Mouse (Mus musculus) layer of hippocampus, adult 2 months (tissue): ENCODE results near the gene Arhgap6. TPM values are rescaled to one million over a fixed set of nuclear protein-coding genes. Genes with fewer than 3 reads are reported as not detected.

Experiments used
- DNase-seq, 2 experiments: peaks; one replicate each; pipeline ENCODE4 v3.0.0; 2022; ENCODE audit warnings: low spot score in 2 of 2
- H3K27ac ChIP-seq: fragments of 200-600 bp; 2 replicates; pipeline ENCODE4 v1.8.1; 2022
- H3K4me3 ChIP-seq: fragments of 200-600 bp; 2 replicates; pipeline ENCODE4 v1.8.1; 2022; ENCODE audit warnings: mild to moderate bottlenecking
- CTCF ChIP-seq: fragments of 200-600 bp; conservative IDR thresholded peaks from 2 replicates; pipeline ENCODE4 v1.8.1; 2022; ENCODE audit warnings: antibody characterized with exemption, mild to moderate bottlenecking, moderate library complexity
- total RNA-seq, 2 experiments: library from RNA; stranded (reverse); gene quantifications; 2 replicates each; pipeline ENCODE4 v1.2.3; 2021

Arhgap6 gene
- total RNA-seq, 2 experiments from 2014 or later = 2.8 to 2.9 TPM

DNA sequence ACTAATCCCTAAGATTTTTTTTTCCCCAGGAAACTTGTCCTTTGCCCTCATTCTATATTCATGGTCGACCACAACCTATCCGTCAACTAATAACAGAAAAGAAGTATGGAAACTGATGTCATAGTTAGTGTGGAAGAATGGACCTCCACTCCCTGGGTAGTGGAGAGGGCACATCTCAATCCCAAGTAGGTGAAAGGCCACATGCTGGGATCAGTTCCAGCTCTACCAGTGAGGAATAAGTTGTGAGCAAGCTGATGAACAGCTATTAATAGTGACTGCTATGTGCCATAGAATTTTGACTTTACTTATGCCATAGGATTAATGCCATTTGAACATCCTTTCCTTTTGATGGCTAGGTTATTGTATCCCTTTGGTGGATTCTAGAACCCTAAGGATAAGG is 383.7 kb downstream of the Arhgap6 start:
- Histone ChIP-seq H3K4me3 (no peak overlapping the region), H3K27ac (no peak overlapping the region)
- no peak for DNase-seq
- TF ChIP-seq CTCF = no peak

DNA sequence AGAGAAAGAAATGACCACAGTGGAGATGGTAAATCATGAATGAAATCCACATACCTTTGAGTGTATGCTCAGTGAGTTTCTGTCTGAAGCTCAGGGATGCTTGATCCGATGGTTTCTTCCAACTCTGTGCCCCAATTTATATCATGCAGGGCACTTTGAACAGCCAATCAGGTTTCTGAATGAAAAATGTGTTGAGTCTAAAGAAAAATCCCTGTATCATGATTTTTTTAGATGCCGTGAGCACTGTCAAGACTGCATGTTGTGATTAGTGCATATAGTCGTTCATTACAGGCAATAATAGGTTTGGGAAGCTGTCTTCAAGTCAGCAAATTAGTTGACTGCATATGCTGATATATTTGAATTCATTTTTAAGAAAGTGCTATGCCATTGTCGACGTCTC is 392.2 kb downstream of the Arhgap6 start, which contains the start of gene Amelx:
Gene Amelx, minus strand, starts transcription at position 101 of the 400 bp plus-strand sequence.
- no peak for TF ChIP-seq CTCF
- H3K4me3 ChIP-seq = no peak within 1 kb of the TSS
- no peak for DNase-seq

DNA sequence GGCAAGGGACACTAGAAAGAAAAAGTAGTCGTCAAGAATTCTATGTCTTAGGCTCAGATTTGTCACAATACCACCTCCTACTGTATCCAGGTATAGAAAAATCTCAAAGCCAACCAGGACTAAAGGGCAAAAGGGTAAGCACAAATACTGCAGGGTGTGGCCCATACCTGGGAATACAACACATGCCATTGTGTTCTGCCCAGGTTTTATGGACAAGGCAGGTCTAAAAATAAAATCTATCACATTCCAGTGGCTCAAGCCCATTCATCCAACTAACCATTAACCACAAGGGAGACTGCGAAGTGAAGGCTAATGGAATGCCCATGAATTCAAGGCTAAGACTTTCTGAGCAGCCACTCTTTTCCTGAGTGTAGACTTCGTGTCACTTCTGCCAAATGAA is 415.1 kb downstream of the Arhgap6 start:
- Histone ChIP-seq H3K27ac (no peak overlapping the region), H3K4me3 (no peak overlapping the region)
- DNase-seq = no peak
- no peak for TF ChIP-seq CTCF

More for the DNA sequence above, 392.2 kb downstream of the Arhgap6 start, which contains the start of gene Amelx:
- no peak within 1 kb of the TSS for H3K27ac ChIP-seq

DNA sequence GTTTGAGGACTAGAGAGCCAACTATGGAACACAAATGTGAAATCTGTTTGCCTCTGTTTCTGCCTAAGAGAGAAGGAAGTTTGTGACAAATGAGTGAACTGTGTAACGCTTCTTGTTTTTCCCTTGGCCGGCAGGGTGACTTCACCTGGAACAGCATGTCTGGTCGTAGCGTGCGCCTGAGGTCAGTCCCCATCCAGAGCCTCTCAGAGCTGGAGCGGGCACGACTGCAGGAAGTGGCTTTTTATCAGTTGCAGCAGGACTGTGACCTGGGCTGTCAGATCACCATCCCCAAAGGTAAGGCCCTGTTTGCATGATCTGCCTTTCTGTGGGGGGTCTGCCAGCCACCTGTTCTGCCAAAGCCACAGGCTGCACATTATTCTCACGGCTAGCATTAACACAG is 425.2 kb downstream of the Arhgap6 start:
- no peak for TF ChIP-seq CTCF
- H3K4me3 ChIP-seq = no peak overlapping the region
- no peak for DNase-seq
- H3K27ac ChIP-seq = no peak overlapping the region

DNA sequence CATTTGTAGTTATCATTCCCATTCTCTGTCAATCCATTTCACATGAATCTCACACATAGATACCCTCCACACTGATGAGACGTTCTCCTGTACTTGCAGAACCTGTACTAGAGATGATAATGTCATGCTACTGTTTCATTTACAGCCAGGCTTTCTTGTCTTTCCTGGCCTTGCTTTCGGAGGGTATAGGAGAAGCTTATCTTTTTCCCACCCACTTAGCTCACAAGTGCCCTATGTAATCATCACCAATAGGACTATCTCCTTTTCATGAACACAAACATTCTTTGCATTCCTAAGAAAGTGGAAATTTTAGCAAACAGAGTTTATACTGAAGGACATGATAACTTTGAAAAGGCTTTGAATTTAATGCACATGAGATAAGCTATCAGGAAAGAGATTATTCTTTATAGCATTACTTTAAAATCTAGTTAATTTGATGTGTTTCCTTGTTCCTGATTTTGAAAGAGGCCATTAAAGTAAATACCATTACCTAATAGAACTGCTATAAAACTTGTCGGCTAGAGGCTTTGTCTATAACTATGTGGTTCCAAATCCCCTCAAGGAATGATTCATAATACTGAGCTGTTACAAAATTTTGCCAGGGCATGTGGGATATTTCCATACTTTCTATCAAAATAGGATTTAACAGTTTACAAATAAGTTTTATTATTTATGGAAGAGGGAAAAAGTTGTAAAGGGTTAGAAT is 427.6 kb downstream of the Arhgap6 start:
- Histone ChIP-seq H3K4me3 (no peak overlapping the region), H3K27ac (no peak overlapping the region)
- no peak for TF ChIP-seq CTCF
- DNase-seq = no peak

- no peak for DNase-seq
- no peak overlapping the region for H3K27ac ChIP-seq
- no peak overlapping the region for H3K4me3 ChIP-seq
- TF ChIP-seq CTCF = no peak
These were observed 461.0 kb downstream of the Arhgap6 start for GRCm38 (mm10) chrX:169255915-169256314.

DNA sequence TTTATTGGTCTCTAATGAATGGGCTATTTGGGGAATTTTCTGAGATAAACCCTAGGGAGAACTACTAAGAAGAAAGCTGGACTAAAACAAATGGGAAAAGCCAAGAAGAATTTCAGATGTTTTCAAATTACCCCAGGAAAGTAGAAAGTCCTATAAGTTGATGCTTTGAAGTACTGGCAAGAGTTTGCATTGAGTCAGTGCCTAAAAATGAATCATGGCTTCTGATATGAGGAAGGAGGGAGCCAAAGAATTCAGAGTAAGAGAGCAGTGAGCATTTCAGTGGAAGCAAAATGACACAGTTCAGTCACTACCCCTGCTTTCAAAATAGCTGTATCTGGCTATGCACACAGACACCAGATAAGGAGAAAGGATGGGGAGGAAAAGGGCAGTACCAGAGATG is 461.8 kb downstream of the Arhgap6 start:
- Histone ChIP-seq H3K27ac (no peak overlapping the region), H3K4me3 (no peak overlapping the region)
- DNase-seq = no peak
- no peak for TF ChIP-seq CTCF

DNA sequence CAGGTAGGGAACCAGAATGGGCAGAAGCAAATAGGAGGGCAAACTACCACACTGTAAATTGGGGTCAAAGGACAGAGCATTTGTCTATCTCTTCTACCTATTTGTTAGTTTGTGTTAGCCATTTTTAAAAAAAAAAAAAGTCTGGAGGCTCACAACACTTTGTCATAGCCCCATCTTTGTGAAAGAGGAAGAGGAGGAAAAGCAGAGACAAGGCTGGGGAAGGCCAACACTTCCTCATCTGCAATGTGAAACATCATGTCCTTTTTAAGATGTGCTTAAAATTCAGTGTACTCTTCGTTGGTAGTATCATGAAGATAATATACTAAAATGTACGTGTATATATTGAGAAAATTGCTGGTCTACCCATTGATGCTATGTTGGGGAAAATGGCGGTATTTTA is 466.1 kb downstream of the Arhgap6 start:
- no peak overlapping the region for H3K27ac ChIP-seq
- DNase-seq = no peak
- no peak overlapping the region for H3K4me3 ChIP-seq
- no peak for TF ChIP-seq CTCF

DNA sequence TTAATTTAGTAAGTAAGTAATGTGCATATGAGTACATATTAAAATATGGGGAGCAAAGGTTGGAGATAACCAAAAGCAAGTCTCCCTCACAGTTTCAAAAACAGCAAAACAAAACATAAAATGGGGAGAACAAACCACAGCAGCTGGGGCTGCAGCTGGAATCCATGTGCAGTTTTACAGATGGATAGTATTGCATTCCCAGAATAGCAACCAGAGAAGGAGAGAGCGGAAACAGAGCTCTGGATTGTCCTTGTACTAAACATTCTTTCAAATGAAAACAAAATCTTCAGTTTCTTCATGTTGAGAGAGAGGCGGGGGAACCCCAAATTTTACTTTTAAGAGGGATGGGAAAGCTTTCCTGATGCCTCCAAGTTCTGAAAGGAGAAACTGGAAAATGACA is 467.3 kb downstream of the Arhgap6 start:
- H3K4me3 ChIP-seq = no peak overlapping the region
- no peak overlapping the region for H3K27ac ChIP-seq
- no peak for TF ChIP-seq CTCF
- DNase-seq = no peak

DNA sequence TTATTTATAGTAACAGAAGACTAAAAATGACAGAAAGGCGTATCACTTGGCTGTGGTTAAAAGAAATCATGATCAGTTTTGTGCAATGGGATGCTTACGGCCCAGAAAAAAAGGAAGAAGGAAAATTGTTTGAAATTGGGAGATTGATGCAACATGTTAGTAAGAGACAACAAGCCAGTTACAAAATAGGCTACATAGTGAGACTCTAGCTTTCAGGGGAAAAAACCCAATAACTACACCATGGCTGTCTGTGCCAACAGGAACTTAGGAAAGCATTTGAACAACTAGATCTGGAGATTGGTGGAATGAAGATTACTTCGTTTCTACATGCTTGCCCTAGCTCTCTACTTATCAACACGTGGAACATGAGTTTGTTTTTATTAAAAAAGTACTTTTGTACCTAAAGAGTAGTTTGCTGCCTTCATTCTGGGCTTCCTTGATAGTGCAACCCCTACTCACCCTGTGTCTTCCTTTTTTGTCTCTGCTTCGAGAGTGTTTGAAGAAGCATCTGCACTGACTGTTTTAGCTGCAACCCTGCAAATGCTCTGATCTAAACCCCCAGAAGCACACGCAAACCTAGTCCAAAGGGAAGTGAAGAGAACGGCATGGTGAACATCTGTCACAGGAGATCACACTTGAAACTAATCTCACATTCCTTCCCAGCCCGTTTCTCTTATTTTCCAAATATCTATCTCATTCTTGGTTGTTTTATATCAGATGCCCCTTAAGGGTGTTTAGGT is 468.7 kb downstream of the Arhgap6 start:
- no peak overlapping the region for H3K4me3 ChIP-seq

DNA sequence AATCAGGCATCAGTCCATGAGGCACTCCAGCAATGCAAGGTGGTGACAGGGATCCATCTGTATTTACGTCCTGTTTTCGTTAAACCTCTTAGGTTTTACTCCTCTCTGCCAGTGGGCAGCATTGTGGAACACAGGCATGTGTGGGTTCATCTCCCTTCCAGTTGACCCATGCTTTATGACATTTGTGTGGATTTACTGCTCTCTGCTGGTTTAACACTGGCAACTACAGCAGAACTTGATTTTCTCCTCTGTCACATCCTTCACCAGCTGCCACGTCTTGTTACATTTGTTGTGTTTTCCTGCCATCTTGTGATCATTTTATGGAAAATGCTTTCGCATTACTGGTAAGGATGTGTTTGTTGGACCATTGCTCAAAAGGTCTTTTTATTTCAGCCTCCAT is 504.7 kb downstream of the Arhgap6 start:
- no peak overlapping the region for H3K4me3 ChIP-seq
- TF ChIP-seq CTCF = peak; percentile 78
- DNase-seq = peak; percentile 9 to 15
- H3K27ac ChIP-seq = no peak overlapping the region

More for the DNA sequence above, 468.7 kb downstream of the Arhgap6 start:
- H3K27ac ChIP-seq = no peak overlapping the region
- no peak for TF ChIP-seq CTCF
- DNase-seq = no peak

- TF ChIP-seq CTCF = no peak
- no peak for DNase-seq
These were observed 507.6 kb downstream of the Arhgap6 start for GRCm38 (mm10) chrX:169302271-169303045.

GRCm38 (mm10) chrX:169303945-169304344 is 509.0 kb downstream of the Arhgap6 start:
- DNase-seq = peak in 1 of 2 experiments; percentile 20
- Histone ChIP-seq H3K27ac (no peak overlapping the region), H3K4me3 (no peak overlapping the region)
- peak; percentile 80 for TF ChIP-seq CTCF

More at GRCm38 (mm10) chrX:169302271-169303045, 507.6 kb downstream of the Arhgap6 start:
- Histone ChIP-seq H3K27ac (no peak overlapping the region), H3K4me3 (no peak overlapping the region)
